Mouse (Mus musculus) Patski (cell line): Measurements from ENCODE around the gene Srsf3. TPM values are rescaled to one million over a fixed set of nuclear protein-coding genes. Genes with fewer than 3 reads are reported as not detected.

Experiments
- ATAC-seq: fragments of 100-300 bp; one replicate; pipeline ENCODE4 v1.8.0; 2021
- CTCF ChIA-PET: fragments of 350-600 bp; sonication (Branson Sonifier 250); formaldehyde crosslinking; loops from one replicate; lab custom pipeline; 2022; ENCODE audit warnings: inconsistent platforms; lab: Charles Lee
- POLR2A ChIA-PET: fragments of 350-600 bp; sonication (Branson Sonifier 250); formaldehyde crosslinking; loops from one replicate; lab custom pipeline; 2022; ENCODE audit warnings: antibody characterized with exemption, inconsistent platforms; lab: Charles Lee
- DNase-seq: peaks from one replicate; pipeline ENCODE4 v3.0.0-alpha.2; 2011; ENCODE audit warnings: low read depth, low spot score
- H3K27me3 ChIP-seq: fragments of 371-371 bp; one replicate; pipeline ENCODE4 v1.5.1; 2021
- CTCF ChIP-seq: fragments of 100-300 bp; IDR thresholded peaks from one replicate; pipeline ENCODE4 v1.5.1; 2021
- in situ Hi-C: fragments of 300-500 bp; cut with MboI; formaldehyde crosslinking; loops from 3 replicates; pipeline ENCODE4 v1.11.1; 2018; ENCODE audit warnings: low pct_unique_long_range_greater_than_20kb, mixed read lengths
- polyA plus RNA-seq: library from polyadenylated mRNA; unstranded; gene quantifications from one replicate; pipeline ENCODE4 v1.2.3, GENCODE M21; 2021

The Srsf3 gene
- polyA plus RNA-seq, 1 experiment from 2014 or later, result 187 TPM

GRCm38 (mm10) chr17:28994615-28995014 is 37.8 kb upstream of the Srsf3 start:
- DNase-seq (no peak), ATAC-seq (no peak)
- in situ Hi-C loops, result no loop called here
- H3K27me3 ChIP-seq, result no peaks in the 10 kb centered on the region
- CTCF ChIA-PET, result no interaction called here
- POLR2A ChIA-PET, result interaction anchor here (1.2 kb wide), 1 partner anchor 12 kb away, joined by 4 read pairs; no protein-coding TSS in a partner anchor
- TF ChIP-seq CTCF, result no peak

- ChIA-PET CTCF (no interaction called here), POLR2A (no interaction called here)
- DNase-seq, result no peak
- in situ Hi-C loops, result no loop called here
- no peak for ATAC-seq
- no peaks in the 10 kb centered on the region for H3K27me3 ChIP-seq
- no peak for TF ChIP-seq CTCF
Observed at GRCm38 (mm10) chr17:29000465-29000864, 32.0 kb upstream of the Srsf3 start.

- no peak for ATAC-seq
- POLR2A ChIA-PET, result interaction anchor here (1.6 kb wide), 1 partner anchor 13 kb away, joined by 3 read pairs; no protein-coding TSS in a partner anchor
- in situ Hi-C loops, result no loop called here
- DNase-seq, result no peak
- no peaks in the 10 kb centered on the region for H3K27me3 ChIP-seq
- no peak for TF ChIP-seq CTCF
- CTCF ChIA-PET, result no interaction called here
Observed at GRCm38 (mm10) chr17:29003740-29004139, 28.7 kb upstream of the Srsf3 start.

- ATAC-seq (no peak), DNase-seq (no peak)
- no peak for TF ChIP-seq CTCF
- ChIA-PET POLR2A (no interaction called here), CTCF (interaction anchor here (1.6 kb wide), 1 partner anchor 9 kb away, joined by 5 read pairs; no protein-coding TSS in a partner anchor)
- no peaks in the 10 kb centered on the region for H3K27me3 ChIP-seq
- in situ Hi-C loops, result no loop called here
Observed at GRCm38 (mm10) chr17:29005002-29005401, 27.4 kb upstream of the Srsf3 start.

- TF ChIP-seq CTCF, result no peak
- DNase-seq (no peak), ATAC-seq (no peak)
- no peaks in the 10 kb centered on the region for H3K27me3 ChIP-seq
- ChIA-PET CTCF (interaction anchor here (1.1 to 1.7 kb wide), 4 partner anchors 9 to 23 kb away, joined by 3 to 9 read pairs (median 3); no protein-coding TSS in a partner anchor), POLR2A (interaction anchor here (0.8 to 1.6 kb wide), 6 partner anchors 8 to 88 kb away, joined by 3 to 7 read pairs (median 4); no protein-coding TSS in a partner anchor)
- in situ Hi-C loops, result no loop called here
Observed at GRCm38 (mm10) chr17:29006812-29007211, 25.6 kb upstream of the Srsf3 start.

- no peak for TF ChIP-seq CTCF
- ATAC-seq (no peak), DNase-seq (no peak)
- in situ Hi-C loops, result no loop called here
- POLR2A ChIA-PET, result interaction anchor here (0.8 to 1.6 kb wide), 6 partner anchors 9 to 88 kb away, joined by 3 to 7 read pairs (median 4); no protein-coding TSS in a partner anchor
- H3K27me3 ChIP-seq, result no peaks in the 10 kb centered on the region
- CTCF ChIA-PET, result interaction anchor here (1.1 to 1.7 kb wide), 3 partner anchors 9 to 23 kb away, joined by 3 to 9 read pairs (median 3); no protein-coding TSS in a partner anchor
Observed at GRCm38 (mm10) chr17:29007243-29007640, 25.2 kb upstream of the Srsf3 start.

GRCm38 (mm10) chr17:29007641-29008325 is 24.6 kb upstream of the Srsf3 start, which contains the start of gene Stk38:
Stk38 (minus strand) TSS chr17:29007995.
- no peak for TF ChIP-seq CTCF
- H3K27me3 ChIP-seq, result no peaks in the 10 kb centered on the region
- DNase-seq (no peak), ATAC-seq (peak; percentile 65)
- in situ Hi-C loops, result no loop called here
- CTCF ChIA-PET, result interaction anchor here (1.1 to 1.7 kb wide), 2 partner anchors 21 to 22 kb away, joined by 3 to 9 read pairs; no protein-coding TSS in a partner anchor
- POLR2A ChIA-PET, result interaction anchor here (0.8 to 1.6 kb wide), 6 partner anchors 9 to 87 kb away, joined by 3 to 7 read pairs (median 4); no protein-coding TSS in a partner anchor

GRCm38 (mm10) chr17:29008326-29008650 is 24.1 kb upstream of the Srsf3 start:
- CTCF ChIA-PET, result no interaction called here
- ATAC-seq (no peak), DNase-seq (no peak)
- in situ Hi-C loops, result no loop called here
- no peaks in the 10 kb centered on the region for H3K27me3 ChIP-seq
- POLR2A ChIA-PET, result interaction anchor here (0.7 kb wide), 1 partner anchor 344 kb away, joined by 5 read pairs; no protein-coding TSS in a partner anchor
- TF ChIP-seq CTCF, result no peak

GRCm38 (mm10) chr17:29009181-29009580 is 23.2 kb upstream of the Srsf3 start:
- ChIA-PET CTCF (no interaction called here), POLR2A (interaction anchor here (0.6 to 0.7 kb wide), 2 partner anchors 40 to 343 kb away, joined by 3 to 5 read pairs; no protein-coding TSS in a partner anchor)
- no peaks in the 10 kb centered on the region for H3K27me3 ChIP-seq
- no peak for ATAC-seq
- TF ChIP-seq CTCF, result no peak
- no peak for DNase-seq
- in situ Hi-C loops, result no loop called here

GRCm38 (mm10) chr17:29014235-29014634 is 18.2 kb upstream of the Srsf3 start:
- ChIA-PET POLR2A (no interaction called here), CTCF (interaction anchor here (0.6 to 1.4 kb wide), 2 partner anchors 27 to 77 kb away, joined by 3 to 4 read pairs; no protein-coding TSS in a partner anchor)
- in situ Hi-C loops, result no loop called here
- H3K27me3 ChIP-seq, result no peaks in the 10 kb centered on the region
- no peak for TF ChIP-seq CTCF
- DNase-seq (no peak), ATAC-seq (no peak)

- no peak for DNase-seq
- in situ Hi-C loops, result no loop called here
- no peaks in the 10 kb centered on the region for H3K27me3 ChIP-seq
- peak; percentile 74 for TF ChIP-seq CTCF
- no peak for ATAC-seq
- CTCF ChIA-PET, result interaction anchor here (0.8 to 1.4 kb wide), 7 partner anchors 9 to 231 kb away, joined by 3 to 5 read pairs (median 4); no protein-coding TSS in a partner anchor
- POLR2A ChIA-PET, result no interaction called here
Observed at GRCm38 (mm10) chr17:29015638-29016037, 16.8 kb upstream of the Srsf3 start.
